Mouse (Mus musculus): ENCODE measurements at regions not wholly inside any gene's neighbourhood (a gene's known extent, or its start where the extent isn't known, plus 50 kb on each side); places are given as distances from the start of the nearest gene placed in this dataset.
A peak's percentile ranks its signal among the peaks of the same experiment; 100 is the strongest.
"Not testable (repeated sequence)": the region's sequence is repeated elsewhere in the genome, so short reads cannot be mapped to it uniquely, and the experiment has no call there.

- peak; percentile 91 for DNase-seq (ENCODE audit: low spot score)
Measured at GRCm38 (mm10) chr13:107831221-107831681, 213.0 kb upstream of the Smim15 start.

GRCm38 (mm10) chr13:107830281-107830680, 214.0 kb upstream of the Smim15 start:
- no peak for DNase-seq (ENCODE audit: low spot score)

DNA sequence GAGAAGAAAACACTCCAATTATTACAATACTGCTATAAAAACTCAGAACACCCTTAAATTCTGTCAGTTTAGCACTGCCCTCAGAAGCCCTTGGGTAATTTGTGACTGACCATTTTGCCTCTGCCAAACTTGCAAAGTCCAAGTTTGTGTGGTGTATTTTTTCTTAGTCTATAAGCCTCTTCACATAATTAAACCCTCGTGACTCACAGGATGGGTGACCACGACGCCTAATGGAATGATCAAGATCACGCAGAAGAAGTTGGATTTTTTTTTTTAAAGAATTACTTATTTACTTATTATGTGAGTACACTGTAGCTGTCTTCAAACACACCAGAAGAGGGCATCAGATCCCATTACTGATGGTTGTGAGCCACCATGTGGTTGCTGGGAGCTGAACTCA, 214.4 kb upstream of the Smim15 start:
- no peak for DNase-seq (ENCODE audit: low spot score)

GRCm38 (mm10) chr13:107825636-107826035, 218.6 kb upstream of the Smim15 start:
- no peak for DNase-seq (ENCODE audit: low spot score)

GRCm38 (mm10) chr13:107823342-107823741, 220.9 kb upstream of the Smim15 start:
- DNase-seq (ENCODE audit: low spot score) = no peak

DNA sequence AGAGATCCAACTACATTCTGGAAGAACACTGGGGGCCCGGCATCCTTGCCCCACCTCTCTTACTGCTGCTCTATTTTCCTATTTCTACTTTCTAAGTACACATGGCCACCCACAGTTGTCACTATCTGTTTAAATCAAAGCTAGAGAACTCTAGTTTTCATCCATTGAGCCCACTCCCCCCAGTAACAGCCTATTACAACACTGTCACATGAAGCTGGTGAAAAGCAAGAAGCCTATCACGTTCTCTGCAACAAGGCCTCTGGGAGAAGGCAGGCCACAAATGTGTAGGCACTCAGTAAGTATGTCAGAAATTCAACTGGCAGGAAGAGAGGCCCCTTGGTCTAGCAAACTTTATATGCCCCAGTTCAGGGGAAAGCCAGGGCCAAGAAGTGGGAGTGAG, 222.0 kb upstream of the Smim15 start:
- no peak for DNase-seq (ENCODE audit: low spot score)

DNA sequence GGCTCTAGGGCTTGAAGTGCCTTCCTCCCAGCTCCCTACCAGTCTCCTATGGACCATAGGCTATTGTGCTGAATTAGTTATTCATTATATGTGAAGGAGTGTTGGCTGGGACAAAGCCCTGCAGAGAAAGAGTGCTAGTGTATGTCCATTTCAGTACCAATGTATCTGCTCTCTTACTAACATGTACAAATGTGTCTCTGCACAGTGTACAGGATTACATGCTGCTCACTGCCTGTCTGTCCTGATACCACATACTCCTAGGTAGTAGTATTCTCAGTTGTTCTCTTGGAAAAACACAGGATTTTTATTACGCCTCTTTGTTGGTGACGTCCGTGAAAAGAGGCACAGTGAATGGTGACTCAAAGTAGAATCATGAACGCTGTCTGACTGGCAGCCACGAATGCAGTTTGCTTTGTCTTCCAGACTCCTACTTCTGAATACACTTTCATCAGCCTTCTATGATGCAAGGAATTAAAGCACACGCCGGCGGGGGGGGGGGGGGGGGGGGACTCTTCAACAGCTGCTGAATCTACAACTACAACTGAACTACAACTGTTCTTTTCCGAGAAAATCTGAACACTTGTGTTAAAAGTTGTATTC, 230.6 kb upstream of the Smim15 start:
- DNase-seq (ENCODE audit: low spot score) = no peak

DNA sequence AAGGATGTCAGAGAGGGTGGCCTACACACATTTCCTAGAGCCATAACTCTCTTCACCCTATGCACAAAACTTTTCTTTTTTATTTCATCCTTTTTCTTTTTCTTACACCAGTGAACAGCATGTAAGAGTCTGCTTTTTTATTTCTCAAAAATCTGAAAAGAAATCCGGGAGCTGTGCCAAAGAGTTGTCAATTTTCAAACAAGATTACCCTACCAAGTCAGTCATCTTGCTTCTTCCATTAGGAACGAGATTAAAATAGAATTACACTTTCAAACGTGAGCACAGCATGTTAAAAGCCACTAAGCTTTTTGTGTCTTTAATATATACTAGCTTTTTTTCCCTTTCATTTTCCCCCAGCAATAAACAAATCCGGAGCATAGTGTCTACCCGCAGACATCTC, 232.2 kb upstream of the Smim15 start:
- no peak for DNase-seq (ENCODE audit: low spot score)

DNA sequence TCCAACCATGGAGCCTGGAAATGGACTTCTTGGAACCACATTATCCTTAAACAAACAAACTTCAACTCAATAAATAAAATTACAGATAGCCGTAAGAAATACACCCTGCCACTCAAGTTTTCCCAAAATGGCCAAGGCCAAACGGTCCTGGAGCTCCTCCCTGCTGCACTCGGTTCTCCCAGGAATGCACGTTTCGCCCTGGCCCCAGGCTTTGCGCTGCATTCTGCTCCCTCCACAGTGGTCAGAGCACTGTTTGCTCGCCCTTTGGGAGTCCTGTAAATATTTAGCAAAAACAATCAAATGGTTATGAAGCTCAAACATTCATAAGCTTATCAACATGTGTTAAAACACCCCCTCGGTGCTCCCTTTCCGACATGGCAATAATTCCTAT, 233.4 kb upstream of the Smim15 start:
- DNase-seq (ENCODE audit: low spot score) = no peak

GRCm38 (mm10) chr13:107810060-107810801, 234.0 kb upstream of the Smim15 start:
- no peak for DNase-seq (ENCODE audit: low spot score)

- DNase-seq (ENCODE audit: low spot score) = no peak
Measured at GRCm38 (mm10) chr13:107808961-107809360, 235.3 kb upstream of the Smim15 start.

DNA sequence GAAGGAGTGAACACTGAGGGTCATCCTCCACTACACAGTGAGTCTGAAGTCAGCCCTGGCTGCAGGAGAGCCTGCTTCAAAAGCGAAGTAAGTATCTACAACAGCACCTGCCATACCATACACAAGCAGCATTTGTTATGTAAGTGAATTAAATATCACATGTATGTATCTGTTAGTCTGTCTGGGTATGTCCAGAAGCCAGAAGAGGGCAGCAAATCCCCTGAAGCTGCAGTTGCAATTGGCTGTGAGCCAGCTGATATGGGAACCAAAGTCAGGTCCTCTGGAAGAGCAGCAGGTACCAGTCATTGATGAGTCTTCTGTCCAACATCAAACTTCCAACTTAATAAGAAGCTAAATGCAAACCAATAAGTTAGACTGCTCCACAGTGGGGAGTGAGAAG, 239.8 kb upstream of the Smim15 start:
- no peak for DNase-seq (ENCODE audit: low spot score)

DNA sequence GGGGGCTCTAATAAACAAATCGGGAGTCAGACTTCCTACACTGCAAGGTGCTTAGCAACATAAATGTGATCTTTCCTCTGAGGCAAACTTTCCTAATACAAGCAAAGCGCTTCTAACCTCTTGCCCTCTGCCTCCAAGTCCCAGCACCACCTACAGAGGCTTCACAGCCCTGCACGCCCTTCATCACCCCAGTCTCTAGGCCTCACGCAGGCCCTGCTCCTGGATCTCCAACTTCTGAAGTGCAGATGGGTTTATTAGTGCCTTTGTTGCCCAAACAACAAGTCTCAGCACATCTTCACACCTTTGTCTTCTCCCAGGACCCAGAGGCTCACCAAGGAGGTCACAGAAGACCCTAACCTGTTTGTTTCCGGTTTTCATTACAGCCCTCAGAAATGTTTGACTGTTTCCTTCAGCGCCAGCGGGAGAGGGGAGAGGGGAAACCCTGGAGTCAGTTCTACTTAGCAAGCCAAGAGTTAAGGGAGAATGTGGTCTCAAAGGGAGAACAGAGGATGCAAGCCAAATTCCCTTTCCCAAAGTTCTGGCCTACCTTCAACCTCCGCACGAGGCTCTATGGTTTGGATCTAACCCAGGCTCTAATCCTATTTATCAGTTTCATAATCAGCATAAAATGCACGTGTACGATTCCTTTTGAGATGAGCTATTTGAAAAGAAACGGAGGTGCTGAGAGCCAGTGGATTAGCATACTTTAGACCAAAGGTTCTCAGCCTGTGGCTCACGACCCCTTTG, 244.9 kb upstream of the Smim15 start:
- no peak for DNase-seq (ENCODE audit: low spot score)

- no peak for DNase-seq (ENCODE audit: low spot score)
Measured at GRCm38 (mm10) chr13:107798144-107798543, 246.1 kb upstream of the Smim15 start.

DNA sequence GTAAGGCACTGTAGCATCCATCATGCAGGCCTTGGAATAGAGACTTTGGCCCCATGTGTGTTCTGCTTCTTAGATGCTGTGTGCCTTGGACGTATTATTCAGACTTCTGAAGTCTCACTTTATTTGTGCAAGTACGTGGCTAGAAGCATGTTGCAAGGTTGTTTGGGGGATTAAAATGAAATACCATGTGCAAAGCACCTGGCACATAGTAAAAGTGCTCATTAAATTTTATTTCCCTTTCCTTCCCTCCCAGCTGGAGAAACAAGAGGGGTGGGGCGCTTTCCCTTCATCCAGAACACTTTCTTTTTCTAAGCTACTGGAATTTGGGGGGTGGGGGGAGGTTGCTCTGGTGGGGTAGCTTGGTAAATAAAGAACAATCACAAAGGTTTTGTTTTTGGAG, 248.7 kb upstream of the Smim15 start:
- no peak for DNase-seq (ENCODE audit: low spot score)

- DNase-seq (ENCODE audit: low spot score) = no peak
Measured at GRCm38 (mm10) chr13:107791770-107792169, 252.5 kb upstream of the Smim15 start.

- no peak for DNase-seq (ENCODE audit: low spot score)
Measured at GRCm38 (mm10) chr13:107784971-107785370, 259.3 kb upstream of the Smim15 start.

DNA sequence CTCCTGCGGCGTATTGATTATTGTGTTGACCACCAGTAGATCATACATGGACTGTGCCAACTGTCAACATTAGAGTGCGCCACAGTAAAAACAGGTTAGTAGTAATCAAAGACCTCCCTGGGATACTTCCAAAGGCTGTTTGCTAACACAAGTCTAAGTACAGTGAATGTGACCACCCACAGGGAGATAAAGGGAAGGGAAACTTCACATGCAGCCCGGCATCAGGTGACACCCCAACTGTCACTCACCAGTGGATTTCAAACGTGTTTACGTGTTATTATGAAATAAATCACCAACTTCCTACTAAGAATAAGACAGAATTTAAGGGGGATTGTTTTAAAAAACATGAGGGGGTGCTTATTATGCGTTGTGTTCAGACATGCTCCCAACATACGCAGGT, 262.5 kb upstream of the Smim15 start:
- no peak for DNase-seq (ENCODE audit: low spot score)

DNA sequence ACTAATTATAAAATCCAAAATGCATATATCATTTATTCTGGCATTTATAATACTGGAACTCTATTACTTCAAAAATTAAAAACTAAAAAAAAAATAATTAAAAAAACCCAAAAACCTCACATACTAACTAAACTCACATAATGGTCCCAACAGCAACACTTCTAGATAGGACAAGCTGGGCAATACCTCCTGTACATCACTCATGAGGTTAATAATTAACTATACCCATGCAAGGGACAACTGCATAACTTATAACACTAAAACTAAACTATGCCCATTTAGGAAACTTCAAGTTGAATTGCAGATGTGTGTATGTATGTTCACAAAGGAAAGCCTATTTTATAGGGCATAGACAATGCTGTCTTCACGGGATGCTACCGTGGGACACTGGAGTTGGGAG, 263.0 kb upstream of the Smim15 start:
- DNase-seq (ENCODE audit: low spot score) = no peak

- no peak for DNase-seq (ENCODE audit: low spot score)
Measured at GRCm38 (mm10) chr13:107779591-107779990, 264.7 kb upstream of the Smim15 start.

- DNase-seq (ENCODE audit: low spot score) = not testable (repeated sequence)
Measured at GRCm38 (mm10) chr13:107774499-107774898, 269.7 kb upstream of the Smim15 start.

- DNase-seq (ENCODE audit: low spot score) = no peak
Measured at GRCm38 (mm10) chr13:107767262-107767624, 277.0 kb upstream of the Smim15 start.

All from urinary bladder, postnatal 10 days (tissue).